Mouse (Mus musculus) cerebellum, postnatal 10 days (tissue): ENCODE results near the gene Ogfod1.

ENCODE experiments used
- DNase-seq, 2 experiments: peaks; one replicate each; pipeline ENCODE4 v3.0.0; 2021; ENCODE audit warnings: mixed read lengths in 2 of 2

Ogfod1 gene

GRCm38 (mm10) chr8:94076461-94077192, 39.6 kb downstream of the Ogfod1 start:
- DNase-seq, result no peak

- DNase-seq, result no peak
Observed at GRCm38 (mm10) chr8:94087964-94088363, 51.0 kb downstream of the Ogfod1 start.

GRCm38 (mm10) chr8:94089715-94090114, 52.7 kb downstream of the Ogfod1 start:
- DNase-seq, result no peak

- no peak for DNase-seq
Observed at GRCm38 (mm10) chr8:94092848-94093247, 55.9 kb downstream of the Ogfod1 start.

GRCm38 (mm10) chr8:94094281-94094680, 57.3 kb downstream of the Ogfod1 start:
- DNase-seq, result no peak

- peak; percentile 99 to 100 for DNase-seq
Observed at GRCm38 (mm10) chr8:94098081-94098974, 61.3 kb downstream of the Ogfod1 start, which contains the start of gene Bbs2. Gene Bbs2, minus strand, starts transcription at chr8:94098928.

- DNase-seq, result no peak
Observed at GRCm38 (mm10) chr8:94098996-94099395, 62.0 kb downstream of the Ogfod1 start.

GRCm38 (mm10) chr8:94104146-94104545, 67.1 kb downstream of the Ogfod1 start:
- peak; percentile 45 to 50 for DNase-seq

- peak; percentile 67 to 68 for DNase-seq
Observed at GRCm38 (mm10) chr8:94107871-94108270, 70.9 kb downstream of the Ogfod1 start.

GRCm38 (mm10) chr8:94109396-94109795, 72.4 kb downstream of the Ogfod1 start:
- DNase-seq, result no peak

GRCm38 (mm10) chr8:94109835-94110234, 72.8 kb downstream of the Ogfod1 start:
- DNase-seq, result no peak

GRCm38 (mm10) chr8:94110526-94111177, 73.7 kb downstream of the Ogfod1 start:
- no peak for DNase-seq

GRCm38 (mm10) chr8:94113435-94113834, 76.4 kb downstream of the Ogfod1 start:
- DNase-seq, result no peak

- DNase-seq, result no peak
Observed at GRCm38 (mm10) chr8:94113972-94114371, 77.0 kb downstream of the Ogfod1 start.
